Comparison of ENCODE assay signal across 14 mouse cellular contexts in the genomic region with DNA sequence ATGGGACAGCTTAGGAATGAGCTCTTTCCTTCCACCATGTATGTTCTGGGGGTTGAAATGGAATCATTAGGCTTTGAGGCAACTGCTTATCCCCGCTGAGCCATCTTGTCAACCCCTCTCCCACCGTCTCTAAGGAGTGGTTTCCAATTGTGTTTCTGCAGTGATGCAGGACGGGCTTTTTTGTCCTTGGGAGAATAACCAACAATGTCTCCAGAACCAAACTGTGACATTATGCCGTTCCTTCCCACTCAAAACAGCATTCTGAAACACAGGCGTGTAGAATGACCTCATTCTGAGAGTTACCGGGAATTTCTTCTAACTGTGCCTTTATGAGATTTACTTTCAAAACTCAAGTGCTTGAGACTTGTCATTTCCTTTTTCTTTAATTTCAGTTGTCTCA. TPM values are rescaled to one million over a fixed set of nuclear protein-coding genes. Genes with fewer than 3 reads are reported as not detected.
A peak's percentile ranks its signal among the peaks of the same experiment; 100 is the strongest.
DNase-seq lines count a peak whose midpoint lies in the region; ATAC-seq and TF ChIP-seq lines count a peak whose summit lies in the region.
"Had no signal": no experiment of that assay in that cellular context is flagged by ENCODE, and none has a peak within 500 bp of the region (broad histone marks: within the 10 kb centered on the region; RNA-seq: fewer than 3 reads in every experiment).

No protein-coding gene starts in this region.

- ATAC-seq in midbrain, embryonic 12.5 days (ENCODE audit: low FRiP score, low read depth): peak; percentile 5; the same call in 1 of the 2 replicates
- ATAC-seq in midbrain, postnatal 0 days (ENCODE audit: low FRiP score): no peak
- no peak for ATAC-seq in hindbrain, embryonic 13.5 days (ENCODE audit: low FRiP score)
- ATAC-seq in erythroid progenitor cell, adult 5-6 weeks (replicated peaks; ENCODE audit: low FRiP score, poor library complexity, severe bottlenecking): no peak

- no peaks in the 10 kb centered on the region for H3K36me3 ChIP-seq in midbrain, embryonic 12.5 days
- no peaks in the 10 kb centered on the region for H3K36me3 ChIP-seq in midbrain, postnatal 0 days (ENCODE audit: insufficient read depth, low read length)
- no peaks in the 10 kb centered on the region for H3K36me3 ChIP-seq in hindbrain, embryonic 13.5 days
- H3K36me3 ChIP-seq: liver, embryonic 13.5 days had no signal

- peak overlapping the region; percentile 86 for H3K27ac ChIP-seq in midbrain, embryonic 12.5 days (replicated peaks)
- no peak overlapping the region for H3K27ac ChIP-seq in midbrain, postnatal 0 days (ENCODE audit: low read depth, low read length)
- peak overlapping the region; percentile 83; the same call in 1 of the 2 replicates for H3K27ac ChIP-seq in hindbrain, embryonic 13.5 days
- H3K27ac ChIP-seq: heart, adult 2 months; liver, embryonic 13.5 days had no signal

- no peak for TF ChIP-seq CTCF in midbrain, postnatal 0 days (IDR thresholded peaks at IDR 0.05)

- no peak overlapping the region for H3K9ac ChIP-seq in midbrain, embryonic 12.5 days (replicated peaks)
- no peak overlapping the region for H3K9ac ChIP-seq in midbrain, postnatal 0 days (replicated peaks; ENCODE audit: low read length, poor library complexity, severe bottlenecking)
- no peak overlapping the region for H3K9ac ChIP-seq in hindbrain, embryonic 13.5 days
- H3K9ac ChIP-seq: liver, embryonic 13.5 days had no signal

- H3K27me3 ChIP-seq in midbrain, embryonic 12.5 days: peaks cover 5% of the 10 kb centered on the region; the same call in 1 of the 2 replicates
- H3K27me3 ChIP-seq in midbrain, postnatal 0 days (ENCODE audit: insufficient read depth, low read length): no peaks in the 10 kb centered on the region
- H3K27me3 ChIP-seq in hindbrain, embryonic 13.5 days: no peaks in the 10 kb centered on the region
- H3K27me3 ChIP-seq: liver, embryonic 13.5 days had no signal

- 0 out of 2 replicates have a peak, but pooled peaks cover 4% of the 10 kb centered on the region for H3K9me3 ChIP-seq in midbrain, embryonic 12.5 days
- no peaks in the 10 kb centered on the region for H3K9me3 ChIP-seq in midbrain, postnatal 0 days (ENCODE audit: low read length)
- no peaks in the 10 kb centered on the region for H3K9me3 ChIP-seq in hindbrain, embryonic 13.5 days

- peaks cover 30% of the 10 kb centered on the region for H3K4me1 ChIP-seq in midbrain, embryonic 12.5 days
- H3K4me1 ChIP-seq in midbrain, postnatal 0 days (ENCODE audit: insufficient read depth, low read length): peaks cover 7% of the 10 kb centered on the region; the same call in 1 of the 2 replicates
- peaks cover 23% of the 10 kb centered on the region for H3K4me1 ChIP-seq in hindbrain, embryonic 13.5 days (replicated peaks)
- H3K4me1 ChIP-seq: liver, embryonic 13.5 days had no signal

- H3K4me2 ChIP-seq in midbrain, embryonic 12.5 days (replicated peaks): no peak overlapping the region
- no peak overlapping the region for H3K4me2 ChIP-seq in midbrain, postnatal 0 days (ENCODE audit: low read depth, low read length, poor library complexity, severe bottlenecking)
- H3K4me2 ChIP-seq in hindbrain, embryonic 13.5 days: no peak overlapping the region
- H3K4me2 ChIP-seq: liver, embryonic 13.5 days had no signal

- peak; percentile 60 for DNase-seq in embryo, embryonic 10.5 days (ENCODE audit: low spot score)
- DNase-seq in embryo, embryonic 9.5 days (ENCODE audit: extremely low spot score): no peak
- DNase-seq in midbrain, postnatal 0 days (ENCODE audit: low spot score): no peak
- DNase-seq in adrenal gland, postnatal 4 days (ENCODE audit: low spot score in 2 of 2): no peak
- DNase-seq in testis, postnatal 10 days (ENCODE audit: low spot score): no peak
- DNase-seq: cerebellum, adult 8-10 months; heart, adult 2 months; heart, postnatal 36 days; kidney, adult 18-20 months; liver, embryonic 13.5 days; lung, postnatal 14 days had no signal

- no peak overlapping the region for H3K4me3 ChIP-seq in midbrain, embryonic 12.5 days
- H3K4me3 ChIP-seq in midbrain, postnatal 0 days (ENCODE audit: low read depth, low read length): no peak overlapping the region
- no peak overlapping the region for H3K4me3 ChIP-seq in hindbrain, embryonic 13.5 days
- H3K4me3 ChIP-seq: heart, adult 2 months; liver, embryonic 13.5 days had no signal

- 31% methylated on average over 6 of the region's 6 CpGs for WGBS in midbrain, embryonic 12.5 days
- 34% methylated on average over 6 of the region's 6 CpGs for WGBS in midbrain, postnatal 0 days
- WGBS in hindbrain, embryonic 13.5 days: 25% methylated on average over 6 of the region's 6 CpGs

RNA-seq across cellular contexts. Expression of a gene that starts 28.2 kb away (rescaled TPM):
- polyA plus RNA-seq in midbrain, embryonic 12.5 days (2016; fragmentation: Nextera tagmentation; extraction: Ambion mirVana): 2.9 and 3.2 TPM in 2 replicates
- 21.0 and 27.4 TPM in 2 replicates for total RNA-seq in midbrain, postnatal 0 days (2014; rRNA removed)
- 1.2 and 1.5 TPM in 2 replicates for polyA plus RNA-seq in midbrain, postnatal 0 days (2015; fragmentation: Nextera tagmentation; extraction: Ambion mirVana)
- polyA plus RNA-seq in hindbrain, embryonic 13.5 days (2015; fragmentation: Nextera tagmentation; extraction: Ambion mirVana): 2.1 and 2.5 TPM in 2 replicates
- total RNA-seq in adrenal gland, postnatal 4 days (2021): 10 to 100 TPM; 81.7 to 88.7 TPM
- 3.2 and 6.3 TPM in 2 replicates for total RNA-seq in erythroid progenitor cell, adult 5-6 weeks (2015; ENCODE audit: low replicate concordance)
- 1.0 and 1.1 TPM in 2 replicates for total RNA-seq in erythroid progenitor cell, adult 5-6 weeks (2017; ENCODE audit: low replicate concordance)

RNA-seq across cellular contexts. Expression of a gene that starts 44.9 kb away (rescaled TPM):
- 41.9 and 45.9 TPM in 2 replicates for polyA plus RNA-seq in midbrain, embryonic 12.5 days (2016; fragmentation: Nextera tagmentation; extraction: Ambion mirVana)
- 16.3 and 28.1 TPM in 2 replicates for total RNA-seq in midbrain, postnatal 0 days (2014; rRNA removed)
- 19.5 and 22.2 TPM in 2 replicates for polyA plus RNA-seq in midbrain, postnatal 0 days (2015; fragmentation: Nextera tagmentation; extraction: Ambion mirVana)
- 34.6 and 35.1 TPM in 2 replicates for polyA plus RNA-seq in hindbrain, embryonic 13.5 days (2015; fragmentation: Nextera tagmentation; extraction: Ambion mirVana)
- total RNA-seq in adrenal gland, postnatal 4 days (2021): 10 to 100 TPM; 21.4 to 26.0 TPM
- total RNA-seq in erythroid progenitor cell, adult 5-6 weeks (2015; ENCODE audit: low replicate concordance): 6.3 and 25.6 TPM in 2 replicates
- 5.9 and 14.1 TPM in 2 replicates for total RNA-seq in erythroid progenitor cell, adult 5-6 weeks (2017; ENCODE audit: low replicate concordance)
